Mouse (Mus musculus) embryo, embryonic 9.5 days (tissue): ENCODE measurements around the gene Gm9944.

Experiments
- DNase-seq: peaks from one replicate; pipeline ENCODE4 v3.0.0-alpha.2; 2017; ENCODE audit errors: extremely low spot score

The Gm9944 gene

GRCm38 (mm10) chr4:144453217-144453616, at the start of gene Gm9944:
Gm9944 (minus strand) TSS chr4:144453317.
- DNase-seq = no peak

DNA sequence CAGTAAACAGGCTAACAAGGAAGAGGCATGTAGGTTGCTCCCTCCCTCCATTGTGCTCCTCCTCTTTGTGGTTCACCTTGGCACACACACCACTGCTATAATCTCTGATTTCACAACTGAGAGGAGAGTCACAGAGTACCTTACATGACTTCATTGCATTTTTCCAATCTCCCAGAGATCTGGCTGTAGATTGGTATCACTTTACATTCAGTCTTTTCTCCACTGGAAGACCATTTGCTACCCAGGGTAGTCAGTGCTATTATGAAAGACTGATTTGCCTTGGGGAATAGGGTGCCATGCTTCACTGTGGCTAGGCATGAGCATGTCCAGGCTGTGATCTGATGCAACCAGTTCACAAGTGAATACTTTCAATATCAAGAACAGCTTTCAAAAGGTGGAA, 40.2 kb upstream of the Gm9944 start:
- DNase-seq = no peak

DNA sequence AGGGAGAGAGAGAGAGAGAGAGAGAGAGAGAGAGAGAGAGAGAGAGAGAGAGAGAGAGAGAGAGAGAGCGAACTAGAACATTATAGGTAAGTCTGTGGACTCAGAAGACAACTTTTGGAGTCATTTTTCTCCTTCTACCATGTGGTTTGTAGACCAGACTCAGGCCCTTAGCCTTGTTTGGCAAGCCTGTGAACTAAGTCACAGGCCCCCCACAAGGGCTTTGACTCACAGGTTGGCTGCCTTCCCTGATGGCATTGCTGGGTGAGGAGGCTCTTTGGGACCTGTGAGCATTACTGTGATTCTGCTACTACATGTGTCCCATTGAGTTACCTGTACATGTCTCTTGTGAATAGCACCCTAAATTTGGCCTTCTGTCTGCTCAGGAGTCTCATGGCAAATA, 15.0 kb upstream of the Gm9944 start:
- DNase-seq = no peak

DNA sequence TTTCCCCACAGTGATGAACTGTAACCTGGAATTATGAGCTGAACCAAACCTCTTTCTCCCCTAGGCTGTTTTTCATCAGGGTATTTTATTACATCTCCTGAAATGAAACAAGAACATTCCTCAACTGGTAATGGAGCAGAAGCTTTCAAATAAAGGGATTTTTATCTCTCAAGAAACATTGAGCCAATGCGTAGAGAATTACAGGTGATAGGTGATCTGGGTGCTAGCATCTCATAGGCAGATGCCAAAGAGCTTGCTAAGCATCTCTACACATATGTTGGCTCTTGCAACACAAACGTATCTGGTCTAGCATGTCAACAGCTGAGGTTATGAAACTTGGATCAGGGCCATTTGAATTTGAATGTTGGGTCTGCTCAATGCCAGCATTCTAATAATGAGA, 12.1 kb upstream of the Gm9944 start:
- DNase-seq = no peak

DNA sequence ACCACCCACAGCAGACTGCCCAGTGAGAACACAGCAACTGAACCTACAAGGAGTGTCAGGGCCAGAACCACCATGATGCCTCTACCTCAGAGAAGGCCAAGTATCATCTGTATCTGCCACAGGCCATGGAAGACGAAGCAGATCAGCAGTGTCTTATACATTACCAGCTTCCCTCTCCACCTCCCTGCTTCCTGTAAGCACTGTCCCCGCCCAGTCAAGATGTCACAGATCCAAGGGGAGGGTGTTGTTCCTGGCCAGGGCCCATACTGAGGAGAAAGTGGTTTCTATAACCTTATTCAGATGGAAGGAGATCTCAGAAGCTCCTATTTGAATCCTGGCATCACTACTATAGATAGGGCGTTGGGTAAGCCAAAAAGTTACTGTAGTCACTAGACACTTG, 10.5 kb upstream of the Gm9944 start, which contains the start of gene Aadacl3:
Gene Aadacl3 (minus strand): TSS at position 101 of the 400 bp plus-strand sequence.
- no peak for DNase-seq

GRCm38 (mm10) chr4:144448546-144448945, 4.6 kb downstream of the Gm9944 start:
- DNase-seq = no peak

DNA sequence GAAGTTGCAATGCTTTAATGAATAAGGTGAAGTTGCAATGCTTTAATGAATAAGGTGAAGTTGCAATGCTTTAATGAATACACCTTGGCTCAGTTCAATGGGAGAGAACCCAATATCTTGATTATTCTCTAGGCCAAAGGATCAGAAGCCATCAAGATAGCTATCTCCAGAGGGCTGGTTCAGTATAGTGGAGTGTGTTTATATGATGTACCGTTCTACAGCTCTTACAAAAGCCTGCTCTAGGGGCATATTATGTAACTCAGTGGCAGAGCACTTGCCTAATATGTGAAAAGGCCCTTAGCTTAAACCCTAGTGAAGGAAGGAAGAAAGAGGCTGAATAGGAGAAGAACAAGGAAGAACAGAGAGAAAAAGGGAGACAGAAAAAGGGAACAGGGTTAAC, 11.5 kb downstream of the Gm9944 start:
- DNase-seq = no peak

GRCm38 (mm10) chr4:144441095-144441494, 12.0 kb downstream of the Gm9944 start:
- DNase-seq = no peak

GRCm38 (mm10) chr4:144438672-144439071, 14.4 kb downstream of the Gm9944 start, which contains the start of gene 1700012P22Rik:
1700012P22Rik (minus strand) TSS chr4:144438772.
- no peak for DNase-seq

DNA sequence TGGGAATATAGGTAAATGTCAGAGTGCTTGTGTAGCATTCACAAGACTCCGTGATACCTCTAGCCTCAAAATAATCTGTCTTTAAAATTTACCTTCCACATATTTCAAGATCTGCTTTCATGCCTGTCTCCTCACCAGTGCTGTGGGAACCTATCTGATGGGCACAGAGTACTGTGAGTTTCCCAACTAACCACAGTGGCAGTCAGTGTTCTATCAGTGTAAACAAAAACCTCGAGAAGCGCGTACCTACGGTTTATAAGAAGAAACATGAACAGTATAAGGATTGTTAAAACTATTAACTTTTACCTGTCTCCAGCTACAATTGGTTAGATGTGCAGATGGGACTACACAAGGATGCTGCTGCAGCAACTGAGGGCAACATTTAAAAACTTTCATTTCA, 19.9 kb downstream of the Gm9944 start:
- DNase-seq = no peak

DNA sequence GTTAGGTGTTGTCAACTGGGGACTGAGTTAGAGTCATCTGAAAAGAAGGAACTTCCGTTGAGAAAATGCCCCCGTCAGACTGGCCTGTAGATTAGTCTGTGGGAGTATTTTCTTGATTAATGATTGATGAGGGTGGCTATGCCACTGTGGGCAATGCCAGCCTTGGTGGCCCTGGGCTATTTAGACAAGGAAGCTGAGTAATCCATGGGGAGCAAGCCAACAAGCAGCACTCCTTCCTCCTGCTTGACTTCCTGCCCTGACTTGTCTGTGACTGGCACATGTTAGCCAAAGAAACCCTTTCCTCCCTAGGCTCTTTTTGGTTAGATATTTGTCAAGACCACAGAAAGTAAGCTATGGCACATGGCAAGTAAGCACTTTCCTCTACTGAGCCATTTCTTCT, 22.4 kb downstream of the Gm9944 start:
- DNase-seq = no peak

DNA sequence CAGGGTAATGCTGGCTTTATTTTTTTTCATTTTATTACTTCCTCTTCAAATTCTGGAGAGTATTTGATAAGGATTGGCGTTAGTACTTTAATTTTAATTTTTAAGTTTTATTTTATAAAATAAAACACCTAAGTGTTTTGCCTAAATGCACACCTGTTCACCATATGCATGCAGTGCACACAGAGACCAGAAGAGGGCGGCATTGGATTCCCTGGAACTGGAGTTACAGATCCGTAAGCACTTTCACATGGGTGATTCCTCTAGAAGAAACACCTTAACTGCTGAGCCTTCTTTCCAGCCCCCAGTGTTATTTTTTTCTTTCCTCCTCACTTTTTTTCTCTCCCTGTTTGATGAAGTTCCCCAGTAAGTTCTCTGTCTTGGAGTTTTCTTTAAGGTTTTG, 24.2 kb downstream of the Gm9944 start:
- peak; percentile 6 for DNase-seq

- DNase-seq = no peak
Measured at GRCm38 (mm10) chr4:144424590-144424989, 28.5 kb downstream of the Gm9944 start.

GRCm38 (mm10) chr4:144420644-144421043, 32.5 kb downstream of the Gm9944 start:
- no peak for DNase-seq

DNA sequence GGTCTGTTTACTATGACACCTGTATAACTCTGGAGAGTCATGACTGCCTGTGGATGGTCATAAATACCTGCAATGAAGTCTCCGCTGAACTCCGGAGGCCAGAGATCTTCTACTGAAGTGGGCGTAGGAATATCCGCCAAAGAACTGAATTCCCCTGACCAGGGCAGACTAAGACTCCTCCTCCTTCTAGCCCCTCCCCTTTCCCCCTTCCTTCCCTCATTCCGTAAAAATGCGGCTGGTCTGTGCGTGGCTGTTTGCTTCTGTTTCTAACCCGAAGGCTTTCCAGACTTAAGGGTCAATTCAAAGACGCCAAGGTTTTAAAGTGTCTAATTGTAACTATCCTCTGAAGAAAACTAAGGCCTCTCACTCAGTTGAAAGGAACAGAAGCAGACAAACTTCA, 44.8 kb downstream of the Gm9944 start, which contains the start of gene Pramef12:
Gene Pramef12 (minus strand): TSS at position 175 of the 400 bp plus-strand sequence.
- no peak for DNase-seq

- DNase-seq = no peak
Measured at GRCm38 (mm10) chr4:144406261-144406660, 46.9 kb downstream of the Gm9944 start.

GRCm38 (mm10) chr4:144404456-144405086, 48.5 kb downstream of the Gm9944 start:
- peak; percentile 66 for DNase-seq
